In genomic region chr1:125466621-125467257, GRCm38 (mm10) we compare ENCODE assay signal across 10 mouse cellular contexts. TPM values are rescaled to one million over a fixed set of nuclear protein-coding genes. Genes with fewer than 3 reads are reported as not detected.
DNase-seq lines count a peak whose midpoint lies in the region; ATAC-seq and TF ChIP-seq lines count a peak whose summit lies in the region.
"Had no signal": no experiment of that assay in that cellular context is flagged by ENCODE, and none has a peak within 500 bp of the region (broad histone marks: within the 10 kb centered on the region; RNA-seq: fewer than 3 reads in every experiment).

No protein-coding gene starts in this region.

- no peak overlapping the region for H3K9ac ChIP-seq in hindbrain, embryonic 13.5 days
- H3K9ac ChIP-seq: hindbrain, embryonic 12.5 days; midbrain, embryonic 15.5 days had no signal

- H3K27ac ChIP-seq in macrophage, result peak overlapping the region; percentile 95
- no peak overlapping the region for H3K27ac ChIP-seq in hindbrain, embryonic 13.5 days
- H3K27ac ChIP-seq: hindbrain, embryonic 12.5 days; midbrain, embryonic 15.5 days had no signal

- TF ChIP-seq CTCF in G1E (IDR thresholded peaks at IDR 0.05; ENCODE audit: low read depth, low read length), result no peak

- no peak overlapping the region for H3K4me2 ChIP-seq in hindbrain, embryonic 13.5 days
- H3K4me2 ChIP-seq: hindbrain, embryonic 12.5 days; midbrain, embryonic 15.5 days had no signal

- no peak for DNase-seq in G1E (ENCODE audit: low spot score)
- peak; percentile 13 to 30 for DNase-seq in thymus, adult 18-20 months
- no peak for DNase-seq in layer of hippocampus, postnatal 14 days (ENCODE audit: low spot score in 2 of 2)
- DNase-seq in cerebellum, postnatal 4 days (ENCODE audit: low spot score in 2 of 2), result no peak
- DNase-seq: cerebellum, adult 18-20 months had no signal

- no peaks in the 10 kb centered on the region for H3K36me3 ChIP-seq in G1E (replicated peaks)
- no peaks in the 10 kb centered on the region for H3K36me3 ChIP-seq in macrophage (ENCODE audit: inconsistent target)
- no peaks in the 10 kb centered on the region for H3K36me3 ChIP-seq in hindbrain, embryonic 13.5 days
- H3K36me3 ChIP-seq: hindbrain, embryonic 12.5 days; midbrain, embryonic 15.5 days had no signal

- H3K4me3 ChIP-seq in G1E (ENCODE audit: low read depth, low read length) (peak overlapping the region; percentile 5; the same call in 1 of the 2 replicates), macrophage (ENCODE audit: inconsistent target) (no peak overlapping the region; the same call in 1 of the 2 replicates)
- H3K4me3 ChIP-seq in hindbrain, embryonic 13.5 days, result no peak overlapping the region
- H3K4me3 ChIP-seq: hindbrain, embryonic 12.5 days; midbrain, embryonic 15.5 days had no signal

- WGBS in macrophage (ENCODE audit: missing documents), result 2% methylated on average over 10 of the region's 10 CpGs
- 90% methylated on average over 10 of the region's 10 CpGs for WGBS in hindbrain, embryonic 13.5 days

- no peaks in the 10 kb centered on the region for H3K27me3 ChIP-seq in G1E (ENCODE audit: insufficient read depth, low read length)
- H3K27me3 ChIP-seq in hindbrain, embryonic 13.5 days, result no peaks in the 10 kb centered on the region
- H3K27me3 ChIP-seq: hindbrain, embryonic 12.5 days; midbrain, embryonic 15.5 days had no signal

- ATAC-seq in G1E (ENCODE audit: extremely low read depth, insufficient number of reproducible peaks, low FRiP score, poor library complexity, severe bottlenecking), result peak; percentile 82
- ATAC-seq in granulocyte monocyte progenitor cell, adult 5-6 weeks (replicated peaks; ENCODE audit: poor library complexity, severe bottlenecking), result peak; percentile 61
- no peak for ATAC-seq in hindbrain, embryonic 13.5 days (ENCODE audit: low FRiP score)
- ATAC-seq: midbrain, embryonic 15.5 days had no signal

- peaks cover 10% of the 10 kb centered on the region; the same call in 1 of the 2 replicates for H3K79me2 ChIP-seq in macrophage (ENCODE audit: inconsistent target)

- peaks cover 78% of the 10 kb centered on the region for H3K4me1 ChIP-seq in G1E (ENCODE audit: insufficient read depth, low read depth, low read length)
- no peaks in the 10 kb centered on the region for H3K4me1 ChIP-seq in hindbrain, embryonic 13.5 days (replicated peaks)
- H3K4me1 ChIP-seq: hindbrain, embryonic 12.5 days; midbrain, embryonic 15.5 days had no signal

- no peaks in the 10 kb centered on the region for H3K9me3 ChIP-seq in G1E (replicated peaks)
- H3K9me3 ChIP-seq in hindbrain, embryonic 13.5 days, result no peaks in the 10 kb centered on the region
- H3K9me3 ChIP-seq: hindbrain, embryonic 12.5 days; midbrain, embryonic 15.5 days had no signal

RNA-seq across cellular contexts. Expression of gene Actr3, which starts 31.2 kb away (rescaled TPM):
- total RNA-seq in G1E (2014; fragmentation: Nextera tagmentation) (569 and 654 TPM in 2 replicates), G1E (2017) (682 and 756 TPM in 2 replicates)
- polyA plus RNA-seq in G1E (2012) (444 and 504 TPM in 2 replicates), macrophage (2018) (655 to 1,117 TPM (median 796 TPM) in 3 replicates)
- 426 TPM in 2 replicates for total RNA-seq in granulocyte monocyte progenitor cell, adult 5-6 weeks (2014; fragmentation: Nextera tagmentation)
- total RNA-seq in granulocyte monocyte progenitor cell, adult 5-6 weeks (2017), result 889 and 988 TPM in 2 replicates
- 1,000 to 10,000 TPM in 15 of 26 experiments, 100 to 1,000 TPM in 11; 551 to 1,238 (median 1,043) TPM for total RNA-seq in macrophage (2018; cell fraction: chromatin; rRNA removed)
- total RNA-seq in macrophage (2018; cell fraction: cytosol; rRNA removed), result 1,000 to 10,000 TPM in 2 of 26 experiments, 100 to 1,000 TPM in 24; 758 to 1,101 (median 899) TPM
- total RNA-seq in macrophage (2018; cell fraction: nucleus; rRNA removed), result 1,000 to 10,000 TPM in 5 of 26 experiments, 100 to 1,000 TPM in 21; 496 to 1,177 (median 835) TPM
- total RNA-seq in layer of hippocampus, postnatal 14 days (2021), result 100 to 1,000 TPM; 296 to 311 TPM
- polyA plus RNA-seq in hindbrain, embryonic 13.5 days (2015; fragmentation: Nextera tagmentation; extraction: Ambion mirVana), result 245 and 248 TPM in 2 replicates

Comparison
In these comparisons a context has a peak if more than half of its experiments do, and no peak if none do; other contexts are left out.
1. DNase-seq: peak in thymus, adult 18-20 months (2 of 2); none in G1E (single experiment), layer of hippocampus, postnatal 14 days (0 of 2) and cerebellum, postnatal 4 days (0 of 2).